Mouse (Mus musculus) intestine, embryonic 15.5 days (tissue): ENCODE results near the gene Ptpn5. TPM values are rescaled to one million over a fixed set of nuclear protein-coding genes. Genes with fewer than 3 reads are reported as not detected.
A peak's percentile ranks its signal among the peaks of the same experiment; 100 is the strongest.

Experiments used
- ATAC-seq: fragments of 200-750 bp; cut with Nextera tagmentation; 2 replicates; pipeline ENCODE4 v1.8.0; 2017; ENCODE audit warnings: moderate TSS enrichment, moderate library complexity
- H3K27ac ChIP-seq: fragments of 300-500 bp; sonication (generic); 2 replicates; pipeline ENCODE4 v1.5.1; 2015; ENCODE audit warnings: mild to moderate bottlenecking, inconsistent platforms
- H3K27me3 ChIP-seq: fragments of 300-500 bp; sonication (generic); replicated peaks from 2 replicates; pipeline ENCODE4 v1.6.1; 2015; ENCODE audit warnings: inconsistent platforms
- H3K36me3 ChIP-seq: fragments of 300-500 bp; sonication (generic); 2 replicates; pipeline ENCODE4 v1.6.1; 2015; ENCODE audit warnings: inconsistent platforms
- H3K4me1 ChIP-seq: fragments of 300-500 bp; sonication (generic); replicated peaks from 2 replicates; pipeline ENCODE4 v1.6.1; 2015; ENCODE audit warnings: inconsistent platforms
- H3K4me2 ChIP-seq: fragments of 300-500 bp; sonication (generic); replicated peaks from 2 replicates; pipeline ENCODE4 v1.6.1; 2015; ENCODE audit warnings: mild to moderate bottlenecking, inconsistent platforms
- H3K4me3 ChIP-seq: fragments of 300-500 bp; sonication (generic); replicated peaks from 2 replicates; pipeline ENCODE4 v1.5.1; 2015; ENCODE audit warnings: inconsistent platforms
- H3K9ac ChIP-seq: fragments of 300-500 bp; sonication (generic); 2 replicates; pipeline ENCODE4 v1.6.1; 2015; ENCODE audit warnings: inconsistent platforms
- H3K9me3 ChIP-seq: fragments of 300-500 bp; sonication (generic); 2 replicates; pipeline ENCODE4 v1.6.1; 2016; ENCODE audit warnings: inconsistent platforms
- WGBS: fragments of 180-500 bp; shearing (Covaris S2); methylation state at CpG from one replicate; pipeline ENCODE4 v1.1.7; 2015; 5-methylcytosine and 5-hydroxymethylcytosine counted together
- polyA plus RNA-seq: library from polyadenylated mRNA; unstranded; fragments of >200 nt; fragmentation: Nextera tagmentation; extraction: Ambion mirVana; gene quantifications from 2 replicates; pipeline ENCODE4 v1.2.1, GENCODE M21; 2015

The Ptpn5 gene
- polyA plus RNA-seq: 1.8 and 2.0 TPM in 2 replicates

- ATAC-seq: no peak
- Histone ChIP-seq H3K9ac (peak within 1 kb of the TSS; percentile 51), H3K27me3 (peaks cover 52% of the 10 kb centered on the region), H3K4me3 (peak within 1 kb of the TSS; percentile 56), H3K4me1 (peaks cover 14% of the 10 kb centered on the region; the same call in 1 of the 2 replicates), H3K9me3 (no peaks in the 10 kb centered on the region), H3K27ac (no peak within 1 kb of the TSS), H3K4me2 (peak within 1 kb of the TSS; percentile 97), H3K36me3 (no peaks in the 10 kb centered on the region)
- 13% methylated on average over 13 of the region's 13 CpGs for WGBS
These were observed at the start of gene Ptpn5 for GRCm38 (mm10) chr7:47133331-47133730. Gene Ptpn5, minus strand, starts transcription at chr7:47133684.

DNA sequence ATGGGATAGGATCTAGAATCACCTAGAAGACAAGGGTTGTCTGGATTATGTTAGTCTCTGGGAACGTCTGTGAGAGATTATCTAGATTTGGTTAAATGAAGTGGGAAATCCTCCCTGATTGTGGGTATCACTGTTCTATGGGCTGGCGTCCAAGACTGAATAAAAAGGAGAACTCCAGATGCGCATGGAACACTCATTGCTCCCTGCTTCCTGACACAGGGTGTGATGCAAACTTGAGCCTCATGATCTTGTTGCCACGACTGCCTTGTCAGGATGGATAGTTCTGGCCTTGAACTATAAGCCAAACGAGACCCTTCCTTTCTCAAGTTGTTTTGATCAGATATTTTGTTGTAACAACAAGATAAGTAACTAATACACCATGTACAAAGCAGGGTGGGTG is 37.3 kb upstream of the Ptpn5 start:
- H3K27me3 ChIP-seq: no peaks in the 10 kb centered on the region
- no peaks in the 10 kb centered on the region for H3K4me1 ChIP-seq
- H3K4me3 ChIP-seq: no peak overlapping the region
- H3K36me3 ChIP-seq: no peaks in the 10 kb centered on the region
- H3K9ac ChIP-seq: no peak overlapping the region
- no peak overlapping the region for H3K27ac ChIP-seq
- no peak overlapping the region for H3K4me2 ChIP-seq
- WGBS: 71% methylated on average over 5 of the region's 5 CpGs
- ATAC-seq: no peak
- H3K9me3 ChIP-seq: no peaks in the 10 kb centered on the region

GRCm38 (mm10) chr7:47165028-47165427 is 31.5 kb upstream of the Ptpn5 start:
- no peak overlapping the region for H3K27ac ChIP-seq
- no peak for ATAC-seq

GRCm38 (mm10) chr7:47163203-47163602 is 29.7 kb upstream of the Ptpn5 start:
- Histone ChIP-seq H3K27ac (no peak overlapping the region), H3K9me3 (no peaks in the 10 kb centered on the region)
- no peak for ATAC-seq

More at GRCm38 (mm10) chr7:47165028-47165427, 31.5 kb upstream of the Ptpn5 start:
- H3K9ac ChIP-seq: no peak overlapping the region
- H3K27me3 ChIP-seq: no peaks in the 10 kb centered on the region
- no peaks in the 10 kb centered on the region for H3K36me3 ChIP-seq
- H3K4me1 ChIP-seq: no peaks in the 10 kb centered on the region
- WGBS: 81% methylated on average over 4 of the region's 4 CpGs
- no peak overlapping the region for H3K4me3 ChIP-seq
- H3K9me3 ChIP-seq: no peaks in the 10 kb centered on the region
- no peak overlapping the region for H3K4me2 ChIP-seq

DNA sequence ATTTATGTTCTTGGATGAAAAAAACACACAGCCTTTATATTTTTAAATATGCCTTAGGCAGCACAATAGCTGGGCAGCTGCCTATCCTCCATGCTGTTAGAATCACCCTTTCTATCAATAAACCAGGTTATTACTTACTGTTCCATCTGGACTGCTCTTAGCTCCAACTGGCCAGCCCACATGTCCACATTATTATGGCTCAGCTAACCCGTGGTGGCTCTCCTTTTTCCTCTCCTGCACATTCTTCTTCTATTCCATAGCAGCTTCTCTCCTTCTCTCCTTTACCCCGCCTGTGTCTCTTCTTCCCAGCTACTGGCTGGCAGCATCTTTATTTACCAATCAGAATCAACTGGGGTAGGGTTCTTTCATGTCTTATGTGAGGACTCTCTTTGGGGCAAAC is 25.0 kb upstream of the Ptpn5 start:
- H3K9ac ChIP-seq: no peak overlapping the region
- 64% methylated on average over 2 of the region's 2 CpGs for WGBS
- no peak overlapping the region for H3K4me3 ChIP-seq
- no peaks in the 10 kb centered on the region for H3K27me3 ChIP-seq
- H3K27ac ChIP-seq: no peak overlapping the region
- H3K36me3 ChIP-seq: no peaks in the 10 kb centered on the region
- H3K9me3 ChIP-seq: no peaks in the 10 kb centered on the region
- no peaks in the 10 kb centered on the region for H3K4me1 ChIP-seq
- H3K4me2 ChIP-seq: no peak overlapping the region
- ATAC-seq: no peak

More at GRCm38 (mm10) chr7:47163203-47163602, 29.7 kb upstream of the Ptpn5 start:
- no peaks in the 10 kb centered on the region for H3K27me3 ChIP-seq
- WGBS: 67% methylated on average over 4 of the region's 4 CpGs
- no peak overlapping the region for H3K9ac ChIP-seq
- H3K4me2 ChIP-seq: no peak overlapping the region
- no peak overlapping the region for H3K4me3 ChIP-seq
- H3K36me3 ChIP-seq: no peaks in the 10 kb centered on the region
- H3K4me1 ChIP-seq: no peaks in the 10 kb centered on the region

GRCm38 (mm10) chr7:47157743-47158142 is 24.3 kb upstream of the Ptpn5 start:
- 80% methylated on average over 9 of the region's 9 CpGs for WGBS
- ATAC-seq: no peak
- no peak overlapping the region for H3K4me3 ChIP-seq

GRCm38 (mm10) chr7:47155849-47156248 is 22.4 kb upstream of the Ptpn5 start:
- H3K27ac ChIP-seq: no peak overlapping the region
- H3K4me1 ChIP-seq: no peaks in the 10 kb centered on the region
- 0 out of 2 replicates have a peak, but pooled peaks cover 5% of the 10 kb centered on the region for H3K27me3 ChIP-seq
- no peaks in the 10 kb centered on the region for H3K36me3 ChIP-seq
- H3K4me2 ChIP-seq: no peak overlapping the region
- H3K9me3 ChIP-seq: no peaks in the 10 kb centered on the region
- no peak overlapping the region for H3K4me3 ChIP-seq
- ATAC-seq: no peak
- WGBS: 90% methylated on average over 2 of the region's 2 CpGs
- H3K9ac ChIP-seq: no peak overlapping the region

More at GRCm38 (mm10) chr7:47157743-47158142, 24.3 kb upstream of the Ptpn5 start:
- Histone ChIP-seq H3K9me3 (no peaks in the 10 kb centered on the region), H3K4me1 (no peaks in the 10 kb centered on the region), H3K4me2 (no peak overlapping the region), H3K27me3 (0 out of 2 replicates have a peak, but pooled peaks cover under 1% of the 10 kb centered on the region), H3K36me3 (no peaks in the 10 kb centered on the region), H3K9ac (no peak overlapping the region), H3K27ac (no peak overlapping the region)

DNA sequence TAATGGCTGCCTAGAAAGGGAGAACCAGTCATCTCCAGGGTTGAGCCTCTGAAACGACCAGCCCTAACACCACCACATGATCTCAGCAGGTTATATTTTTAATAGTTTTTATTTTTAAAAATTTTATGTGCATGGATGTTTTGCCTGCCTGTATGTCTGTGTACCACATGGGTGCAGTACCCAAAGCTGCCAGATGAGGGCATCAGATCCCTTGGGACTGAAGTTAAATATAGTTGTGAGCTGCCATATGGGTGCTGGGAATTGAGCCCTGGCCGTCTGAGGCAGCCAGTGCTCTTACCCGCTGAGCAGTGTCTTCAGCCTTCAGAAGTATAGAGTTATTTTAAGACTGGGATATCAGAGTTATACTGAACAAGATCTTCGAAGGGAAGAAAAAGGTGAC is 21.9 kb upstream of the Ptpn5 start:
- Histone ChIP-seq H3K9ac (no peak overlapping the region), H3K27me3 (0 out of 2 replicates have a peak, but pooled peaks cover 5% of the 10 kb centered on the region), H3K4me1 (no peaks in the 10 kb centered on the region), H3K27ac (no peak overlapping the region), H3K9me3 (no peaks in the 10 kb centered on the region), H3K36me3 (no peaks in the 10 kb centered on the region), H3K4me2 (no peak overlapping the region), H3K4me3 (no peak overlapping the region)
- 91% methylated on average over 4 of the region's 4 CpGs for WGBS
- no peak for ATAC-seq

DNA sequence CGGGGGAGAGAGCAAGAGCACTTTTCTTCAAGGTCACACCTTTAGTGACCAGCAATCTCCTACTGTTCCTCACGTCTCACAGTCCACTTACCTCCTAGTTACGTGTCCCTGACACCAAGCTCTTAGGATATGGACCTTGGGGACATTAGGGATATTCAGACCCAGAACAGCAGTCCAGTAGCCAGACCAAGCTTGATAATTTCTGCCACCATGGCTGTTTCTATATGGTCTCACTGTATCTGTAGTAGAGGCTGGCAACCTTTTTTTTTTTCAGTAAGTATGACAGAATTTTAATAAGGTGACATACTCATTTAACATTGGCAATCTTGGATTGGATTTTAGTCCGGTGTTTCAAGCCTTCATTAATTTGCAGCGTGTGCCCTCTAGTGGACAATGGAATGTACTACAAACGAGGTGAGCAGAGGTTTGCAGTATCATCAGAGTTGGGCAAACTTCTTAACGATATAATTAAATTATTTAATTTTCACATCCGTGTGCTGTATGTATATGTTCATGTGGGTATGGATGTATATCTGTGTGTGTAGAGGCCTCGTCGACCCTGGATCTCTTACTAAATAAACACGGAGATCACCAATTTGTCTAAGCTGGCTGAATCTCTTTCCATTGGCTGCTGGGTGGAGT is 17.1 kb upstream of the Ptpn5 start:
- 13% methylated on average over 11 of the region's 11 CpGs for WGBS
- Histone ChIP-seq H3K27me3 (0 out of 2 replicates have a peak, but pooled peaks cover 5% of the 10 kb centered on the region), H3K9me3 (no peaks in the 10 kb centered on the region), H3K36me3 (no peaks in the 10 kb centered on the region), H3K4me1 (no peaks in the 10 kb centered on the region), H3K27ac (no peak overlapping the region), H3K4me3 (no peak overlapping the region), H3K9ac (no peak overlapping the region), H3K4me2 (no peak overlapping the region)
- peak; percentile 75 for ATAC-seq

DNA sequence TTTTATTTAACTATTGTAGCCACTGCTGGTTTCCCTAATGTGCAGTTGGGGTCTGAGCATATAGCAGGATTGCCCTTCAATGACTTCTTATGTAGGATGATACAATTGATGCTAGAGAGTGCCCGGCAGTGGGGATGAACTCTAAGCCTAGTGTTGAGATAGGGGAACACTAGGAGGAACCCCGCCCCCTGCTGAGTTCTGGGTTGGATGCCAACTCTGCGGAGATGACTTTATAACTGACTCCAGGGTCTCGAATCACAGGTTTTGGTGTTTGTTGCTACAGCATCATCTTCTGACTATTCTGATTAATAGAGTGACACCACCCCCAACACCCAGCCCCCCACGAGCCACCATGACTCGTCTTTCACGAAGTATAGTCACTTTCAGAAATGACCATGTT is 14.8 kb upstream of the Ptpn5 start:
- Histone ChIP-seq H3K9me3 (no peaks in the 10 kb centered on the region), H3K27me3 (0 out of 2 replicates have a peak, but pooled peaks cover 5% of the 10 kb centered on the region), H3K4me1 (no peaks in the 10 kb centered on the region), H3K4me3 (no peak overlapping the region), H3K36me3 (no peaks in the 10 kb centered on the region), H3K9ac (no peak overlapping the region), H3K27ac (no peak overlapping the region), H3K4me2 (no peak overlapping the region)
- 84% methylated on average over 7 of the region's 7 CpGs for WGBS
- ATAC-seq: no peak

DNA sequence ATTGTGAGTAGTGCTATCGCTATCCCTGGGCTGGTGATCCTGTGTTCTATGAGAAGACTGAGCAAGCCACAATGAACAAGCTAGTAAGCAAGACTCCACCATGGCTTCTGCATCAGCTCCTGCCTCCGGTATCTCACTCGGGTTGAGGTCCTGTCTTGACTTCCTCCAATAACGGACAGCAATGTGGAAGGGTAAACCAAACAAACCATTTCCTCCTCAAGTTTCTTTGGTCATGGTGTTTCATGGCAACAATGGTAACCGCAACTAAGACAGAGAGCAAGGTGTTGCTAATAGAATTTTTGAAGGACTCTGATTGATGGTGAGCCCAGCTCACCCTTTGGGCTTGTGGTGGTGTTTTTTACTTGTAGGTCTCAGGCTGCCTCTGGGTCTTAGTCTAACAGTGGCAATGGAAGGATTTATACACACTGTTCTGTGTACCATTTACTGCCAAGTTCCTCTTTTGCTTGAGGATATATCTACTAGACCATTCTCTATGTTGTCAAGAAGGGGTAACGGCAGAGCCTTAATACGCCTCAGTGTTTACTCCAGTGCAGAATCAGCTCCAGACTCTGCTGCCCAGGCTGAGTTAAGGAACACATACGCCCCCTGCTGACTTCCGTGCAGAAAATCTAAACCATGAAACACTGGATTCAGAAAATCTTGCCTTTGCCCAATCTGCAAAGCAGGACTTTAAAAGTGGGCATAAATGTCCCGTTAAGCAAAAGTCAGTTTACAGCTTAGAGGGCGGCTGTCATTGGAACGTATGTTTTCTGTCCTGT is 12.7 kb upstream of the Ptpn5 start:
- 47% methylated on average over 12 of the region's 12 CpGs for WGBS

GRCm38 (mm10) chr7:47144299-47144698 is 10.8 kb upstream of the Ptpn5 start:
- Histone ChIP-seq H3K4me1 (no peaks in the 10 kb centered on the region), H3K9me3 (no peaks in the 10 kb centered on the region), H3K4me2 (no peak overlapping the region), H3K27me3 (no peaks in the 10 kb centered on the region), H3K9ac (no peak overlapping the region), H3K4me3 (no peak overlapping the region), H3K27ac (no peak overlapping the region), H3K36me3 (no peaks in the 10 kb centered on the region)
- ATAC-seq: no peak
- 23% methylated on average over 6 of the region's 6 CpGs for WGBS

More for the DNA sequence above, 12.7 kb upstream of the Ptpn5 start:
- H3K4me2 ChIP-seq: no peak overlapping the region
- H3K9ac ChIP-seq: no peak overlapping the region
- no peak overlapping the region for H3K4me3 ChIP-seq
- no peaks in the 10 kb centered on the region for H3K4me1 ChIP-seq
- no peak for ATAC-seq
- H3K9me3 ChIP-seq: no peaks in the 10 kb centered on the region
- H3K36me3 ChIP-seq: no peaks in the 10 kb centered on the region
- H3K27me3 ChIP-seq: no peaks in the 10 kb centered on the region
- H3K27ac ChIP-seq: no peak overlapping the region
